Mouse (Mus musculus) C2C12 (cell line): ENCODE results near the gene Map2. TPM values are rescaled to one million over a fixed set of nuclear protein-coding genes. Genes with fewer than 3 reads are reported as not detected.

Source experiments
- H3K27me3 ChIP-seq: one replicate; pipeline ENCODE4 v1.6.1; 2011; ENCODE audit not compliant: control insufficient read depth, insufficient read depth, insufficient read length
- H3K36me3 ChIP-seq: one replicate; pipeline ENCODE4 v1.6.1; 2011; ENCODE audit not compliant: control insufficient read depth, insufficient read depth
- H3K4me3 ChIP-seq: one replicate; pipeline ENCODE4 v1.5.1; 2011; ENCODE audit warnings: mild to moderate bottlenecking, control low read depth; ENCODE audit not compliant: poor library complexity, insufficient read depth, severe bottlenecking
- H3K79me2 ChIP-seq: one replicate; pipeline ENCODE4 v1.6.1; 2011; ENCODE audit not compliant: control insufficient read depth, insufficient read depth
- H3K79me3 ChIP-seq: one replicate; pipeline ENCODE4 v1.6.1; 2011; ENCODE audit warnings: low read depth, control low read depth
- H3ac ChIP-seq: one replicate; pipeline ENCODE3; 2011; ENCODE audit warnings: low read depth; ENCODE audit not compliant: control insufficient read depth, insufficient read length
- CEBPB ChIP-seq: IDR thresholded peaks from one replicate; pipeline ENCODE4 v1.6.1; 2011; ENCODE audit warnings: low read depth, mild to moderate bottlenecking, control low read depth, moderate library complexity
- CTCF ChIP-seq: IDR thresholded peaks from one replicate; pipeline ENCODE4 v1.5.1; 2011; ENCODE audit not compliant: control insufficient read depth, insufficient read depth, insufficient read length
- FOSL1 ChIP-seq: IDR thresholded peaks from one replicate; pipeline ENCODE4 v1.8.0; 2011; ENCODE audit warnings: mild to moderate bottlenecking, low read length; ENCODE audit not compliant: poor library complexity, insufficient read depth, severe bottlenecking
- MAX ChIP-seq: IDR thresholded peaks from one replicate; pipeline ENCODE4 v1.6.1; 2011; ENCODE audit warnings: mild to moderate bottlenecking, control low read depth
- MYOD1 ChIP-seq: IDR thresholded peaks from one replicate; pipeline ENCODE4 v1.6.1; 2011; ENCODE audit warnings: low read depth; ENCODE audit not compliant: control insufficient read depth, insufficient read length
- MYOG ChIP-seq: IDR thresholded peaks from one replicate; pipeline ENCODE4 v1.6.1; 2011; ENCODE audit not compliant: control insufficient read depth, insufficient read length; ENCODE audit errors: extremely low read depth
- USF1 ChIP-seq: IDR thresholded peaks from one replicate; pipeline ENCODE4 v1.6.1; 2011; ENCODE audit warnings: low read depth, mild to moderate bottlenecking, control low read depth, moderate library complexity
- long read RNA-seq, 2 experiments: library from polyadenylated mRNA; unstranded; transcript quantifications; one replicate each; pipeline ENCODE4 v2.0.0; 2019 to 2020
- polyA plus RNA-seq: library from polyadenylated mRNA; unstranded; fragments of >200 nt; fragmentation: generic; extraction: Trizol; gene quantifications from one replicate; pipeline ENCODE4 v1.2.1, GENCODE M21; 2012; ENCODE audit warnings: missing spikeins

The Map2 gene
- polyA plus RNA-seq = 0.73 TPM
- long read RNA-seq, experiment 1, partial matches to known transcripts = 0 of 1 reads
- long read RNA-seq, experiment 1, other reads (novel, unspliced or antisense) = 1 of 1 reads
- long read RNA-seq, experiment 2, partial matches to known transcripts = 0 of 1 reads
- long read RNA-seq, experiment 2, other reads (novel, unspliced or antisense) = 1 of 1 reads

DNA sequence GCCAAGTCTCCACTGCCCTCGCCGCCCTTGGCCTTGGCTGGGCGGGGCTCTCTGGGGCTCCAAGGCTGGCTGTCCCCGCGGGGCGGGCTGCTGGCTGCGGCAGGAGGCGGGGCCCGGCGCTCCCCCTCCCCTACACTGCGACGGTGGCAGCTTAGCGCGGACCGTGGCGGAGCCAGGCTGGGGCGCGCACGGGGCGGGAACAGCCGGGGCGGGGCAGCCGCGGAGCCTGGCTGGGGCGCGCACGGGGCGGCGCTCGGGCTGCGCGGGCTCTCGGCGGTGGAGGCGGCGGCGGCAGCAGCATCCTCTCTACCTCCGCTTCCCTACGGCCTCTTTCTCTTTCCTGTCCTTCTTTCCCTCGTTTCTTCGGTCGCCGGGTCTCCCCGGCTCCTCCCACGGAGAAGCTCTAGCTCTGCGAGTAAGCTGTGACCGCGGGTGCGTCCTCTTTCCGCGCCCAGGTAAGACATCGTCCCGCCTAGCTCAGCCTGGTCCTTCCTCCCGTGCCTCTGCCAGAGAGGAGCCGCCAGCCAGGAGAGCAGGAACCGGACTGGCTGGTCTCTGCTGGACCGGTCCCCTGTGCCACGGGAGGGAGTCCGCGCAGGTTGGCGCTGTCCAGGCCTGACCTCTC, at the start of gene Map2:
Map2 (plus strand) TSS at position 233 of the 625 bp plus-strand sequence.
- peak within 1 kb of the TSS; percentile 62 for H3ac ChIP-seq
- H3K4me3 ChIP-seq = peak within 1 kb of the TSS; percentile 36
- no peak for TF ChIP-seq MAX
- TF ChIP-seq MYOD1 = no peak
- TF ChIP-seq USF1 = no peak
- no peak for TF ChIP-seq CTCF
- TF ChIP-seq FOSL1 = no peak
- TF ChIP-seq CEBPB = no peak
- no peak for TF ChIP-seq MYOG
- no peaks in the 10 kb centered on the region for H3K79me3 ChIP-seq
- H3K79me2 ChIP-seq = no peaks in the 10 kb centered on the region
- no peaks in the 10 kb centered on the region for H3K36me3 ChIP-seq
- no peaks in the 10 kb centered on the region for H3K27me3 ChIP-seq

DNA sequence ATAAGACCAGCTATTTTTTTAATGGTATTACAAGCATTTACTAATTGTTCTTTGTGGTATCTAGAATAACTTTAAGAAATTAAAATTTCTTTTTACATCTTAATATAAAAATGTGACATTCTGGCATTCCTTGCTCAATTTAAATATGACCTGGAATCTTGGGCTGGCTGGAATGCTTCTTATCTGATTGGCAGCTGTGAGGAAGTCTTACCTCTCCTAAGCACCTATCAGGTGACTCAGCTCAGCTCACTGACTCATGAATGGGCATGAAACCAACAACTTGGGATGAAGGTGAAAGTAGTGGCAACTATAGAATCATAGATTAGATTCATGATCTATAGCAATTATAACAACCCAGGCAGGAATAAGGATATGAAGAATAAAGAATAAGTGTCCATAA, 42.1 kb upstream of the Map2 start:
- no peaks in the 10 kb centered on the region for H3K27me3 ChIP-seq
- H3K4me3 ChIP-seq = no peak overlapping the region
- H3K79me3 ChIP-seq = no peaks in the 10 kb centered on the region
- H3K36me3 ChIP-seq = no peaks in the 10 kb centered on the region
- no peak overlapping the region for H3ac ChIP-seq
- H3K79me2 ChIP-seq = no peaks in the 10 kb centered on the region
- TF ChIP-seq USF1 = no peak
- TF ChIP-seq CEBPB = no peak
- no peak for TF ChIP-seq CTCF
- no peak for TF ChIP-seq MAX

DNA sequence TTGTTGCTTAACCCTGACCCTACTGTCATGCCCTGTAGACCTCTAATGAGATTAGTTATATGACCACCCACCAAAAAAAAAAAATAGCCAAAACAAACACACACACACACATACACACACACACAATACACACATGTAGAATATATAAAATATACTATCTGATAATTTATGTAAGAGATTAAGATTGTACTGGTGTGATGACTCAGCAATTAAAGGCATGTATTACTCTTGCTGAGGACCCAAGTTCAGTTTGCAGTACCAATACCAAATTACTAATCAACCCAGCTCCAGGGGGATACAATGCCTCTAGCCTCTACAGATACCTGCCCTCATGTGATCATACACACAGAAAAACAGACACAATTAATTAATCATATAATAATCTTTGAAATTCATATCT, 39.7 kb upstream of the Map2 start:
- H3K27me3 ChIP-seq = no peaks in the 10 kb centered on the region
- H3ac ChIP-seq = no peak overlapping the region
- no peaks in the 10 kb centered on the region for H3K36me3 ChIP-seq
- H3K79me3 ChIP-seq = no peaks in the 10 kb centered on the region
- no peak for TF ChIP-seq MYOD1
- TF ChIP-seq CTCF = no peak
- no peak for TF ChIP-seq FOSL1
- H3K79me2 ChIP-seq = no peaks in the 10 kb centered on the region
- no peak overlapping the region for H3K4me3 ChIP-seq

DNA sequence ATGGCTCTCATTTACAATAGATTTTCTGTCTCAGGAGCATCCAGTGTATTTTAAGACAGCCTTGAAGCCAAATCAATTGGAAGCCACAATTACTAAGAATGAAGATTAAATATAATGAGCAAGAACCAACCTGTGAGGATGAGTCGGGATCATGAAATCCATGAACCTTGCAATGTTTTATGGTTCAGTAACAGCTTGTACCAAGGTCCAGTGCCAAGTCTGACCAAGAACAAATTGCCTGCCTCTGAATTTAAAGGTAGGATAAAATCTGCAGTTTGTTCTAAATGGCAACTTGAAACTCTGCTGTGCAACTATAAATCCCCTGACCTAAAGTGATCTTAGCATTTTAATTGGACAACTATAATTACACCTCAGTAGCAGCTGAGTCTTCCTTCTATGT, 34.4 kb upstream of the Map2 start:
- Histone ChIP-seq H3K36me3 (no peaks in the 10 kb centered on the region), H3ac (no peak overlapping the region), H3K27me3 (no peaks in the 10 kb centered on the region), H3K79me3 (no peaks in the 10 kb centered on the region), H3K4me3 (no peak overlapping the region), H3K79me2 (no peaks in the 10 kb centered on the region)
- TF ChIP-seq CTCF = no peak

DNA sequence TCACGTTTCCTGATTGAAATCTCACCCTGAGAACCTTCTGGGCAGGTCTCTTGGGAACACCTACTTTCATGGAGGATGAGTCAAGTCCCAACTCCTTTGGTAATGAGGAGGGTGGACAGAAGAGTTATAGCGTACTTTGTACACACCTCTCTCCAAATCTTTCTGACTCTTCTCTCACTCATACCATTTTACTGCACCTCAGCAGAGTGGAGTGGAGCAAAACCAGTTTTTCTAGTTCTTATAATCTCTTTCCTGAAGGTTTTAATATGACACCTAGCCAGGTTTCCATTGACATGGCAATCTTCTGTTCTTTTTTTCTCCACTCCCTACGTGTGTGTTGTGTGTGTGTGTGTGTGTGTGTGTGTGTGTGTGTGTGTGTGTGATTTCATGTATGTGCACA, 29.9 kb upstream of the Map2 start:
- Histone ChIP-seq H3K79me2 (no peaks in the 10 kb centered on the region), H3K36me3 (no peaks in the 10 kb centered on the region), H3K4me3 (no peak overlapping the region), H3K79me3 (no peaks in the 10 kb centered on the region), H3K27me3 (no peaks in the 10 kb centered on the region), H3ac (no peak overlapping the region)
- no peak for TF ChIP-seq MYOG
- no peak for TF ChIP-seq MYOD1
- TF ChIP-seq CEBPB = no peak
- no peak for TF ChIP-seq CTCF
- TF ChIP-seq USF1 = no peak
- no peak for TF ChIP-seq MAX
- no peak for TF ChIP-seq FOSL1

DNA sequence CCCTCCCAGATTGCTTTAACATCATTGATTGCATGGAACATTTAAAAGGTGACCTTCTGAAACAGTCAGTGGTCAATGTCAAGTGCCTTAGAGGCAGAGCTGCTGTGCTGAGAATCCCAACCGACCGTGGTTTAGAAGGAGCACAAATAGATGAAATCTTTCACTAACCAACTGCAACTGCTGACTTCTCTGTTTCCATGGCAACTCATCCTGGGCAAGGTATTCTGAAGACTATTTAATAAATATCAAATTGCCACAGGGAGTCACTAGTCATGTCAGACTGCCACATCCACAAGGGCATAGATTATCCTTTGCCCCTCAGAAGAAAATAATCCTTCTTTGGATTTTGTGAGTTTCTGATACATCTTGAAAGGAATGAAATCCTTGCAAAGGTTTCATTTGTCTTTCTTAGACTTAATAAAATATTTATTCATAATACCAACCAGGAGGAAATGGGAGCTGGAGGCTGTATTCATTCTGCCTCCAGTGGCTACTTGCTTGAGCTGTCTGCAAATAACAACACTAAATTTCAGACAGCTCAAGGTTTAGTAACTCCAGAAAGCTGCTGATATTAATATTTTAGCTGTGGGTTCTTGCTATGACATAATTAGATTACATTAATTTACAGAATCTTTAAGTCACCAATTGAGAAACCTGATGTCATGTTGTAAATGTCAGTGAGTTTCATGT, 26.1 kb upstream of the Map2 start:
- Histone ChIP-seq H3K79me3 (no peaks in the 10 kb centered on the region), H3K79me2 (no peaks in the 10 kb centered on the region), H3K36me3 (no peaks in the 10 kb centered on the region), H3K4me3 (no peak overlapping the region), H3ac (no peak overlapping the region), H3K27me3 (no peaks in the 10 kb centered on the region)
- no peak for TF ChIP-seq MAX
- TF ChIP-seq MYOD1 = no peak
- TF ChIP-seq MYOG = no peak
- no peak for TF ChIP-seq FOSL1
- no peak for TF ChIP-seq USF1
- no peak for TF ChIP-seq CTCF
- no peak for TF ChIP-seq CEBPB
